ENCODE assay signal across 8 mouse cellular contexts in the genomic region with DNA sequence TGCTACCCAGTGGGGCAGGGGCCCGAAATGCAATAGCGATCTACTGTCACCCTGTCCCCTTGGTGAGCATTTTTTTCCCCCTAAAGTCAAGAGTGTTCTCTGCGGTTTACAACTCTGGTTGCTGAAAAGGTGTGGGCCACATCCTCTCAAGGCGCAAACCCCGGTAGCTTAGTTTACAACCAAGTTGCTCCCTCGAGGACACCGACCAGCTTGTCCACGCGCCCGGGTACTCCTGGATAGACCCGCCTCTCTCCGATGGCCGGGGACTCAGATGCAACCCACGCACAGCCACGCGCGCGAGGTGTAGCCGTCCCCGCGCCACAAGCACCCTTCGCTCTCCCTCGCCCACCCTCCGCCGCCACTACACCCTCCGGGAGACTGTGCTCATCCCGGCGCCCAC. TPM values are rescaled to one million over a fixed set of nuclear protein-coding genes. Genes with fewer than 3 reads are reported as not detected.
A peak's percentile ranks its signal among the peaks of the same experiment; 100 is the strongest.
DNase-seq lines count a peak whose midpoint lies in the region; ATAC-seq and TF ChIP-seq lines count a peak whose summit lies in the region.

No protein-coding gene starts in this region.

- no peak for TF ChIP-seq CTCF in cerebellum, adult 2 months (IDR thresholded peaks at IDR 0.05; ENCODE audit: borderline replicate concordance, insufficient read depth, low read depth, low read length)
- TF ChIP-seq CTCF in thymus, adult 2 months (IDR thresholded peaks at IDR 0.05; ENCODE audit: borderline replicate concordance, control insufficient read depth, extremely low read depth, insufficient read depth, low read length, poor library complexity), result no peak

- TF ChIP-seq POLR2A in cerebellum, adult 2 months (IDR thresholded peaks at IDR 0.05; ENCODE audit: borderline replicate concordance, insufficient read depth, low read length), result no peak
- no peak for TF ChIP-seq POLR2A in thymus, adult 2 months (IDR thresholded peaks at IDR 0.05; ENCODE audit: control insufficient read depth, extremely low read depth, insufficient read depth, low read length, poor library complexity)

- WGBS in cerebellum, adult 2 months, result 2% methylated on average over 26 of the region's 28 CpGs
- under 1% methylated on average over 28 of the region's 28 CpGs for WGBS in thymus, adult 2 months
- WGBS in limb, embryonic 13.5 days, result 1% methylated on average over 28 of the region's 28 CpGs

- ATAC-seq in limb, embryonic 13.5 days (ENCODE audit: low FRiP score, low read depth), result no peak

- H3K9me3 ChIP-seq in limb, embryonic 13.5 days, result no peaks in the 10 kb centered on the region

- peak overlapping the region; percentile 88 for H3K4me2 ChIP-seq in limb, embryonic 13.5 days (replicated peaks)

- H3K9ac ChIP-seq in limb, embryonic 13.5 days, result peak overlapping the region; percentile 77

- peaks cover 10% of the 10 kb centered on the region for H3K4me1 ChIP-seq in cerebellum, adult 2 months (ENCODE audit: control insufficient read depth, insufficient read depth, low read length)
- peaks cover 27% of the 10 kb centered on the region for H3K4me1 ChIP-seq in thymus, adult 2 months (replicated peaks; ENCODE audit: control insufficient read depth, insufficient read depth, low read length)
- H3K4me1 ChIP-seq in limb, embryonic 13.5 days, result peaks cover 16% of the 10 kb centered on the region

- no peak overlapping the region for H3K27ac ChIP-seq in cerebellum, adult 2 months (ENCODE audit: insufficient read depth, low read length)
- peak overlapping the region; percentile 36 for H3K27ac ChIP-seq in thymus, adult 2 months (ENCODE audit: control insufficient read depth, insufficient read depth, low read length)
- H3K27ac ChIP-seq in limb, embryonic 13.5 days, result no peak overlapping the region

- peak overlapping the region; percentile 57 for H3K4me3 ChIP-seq in cerebellum, adult 2 months (replicated peaks; ENCODE audit: insufficient read depth, low read depth, low read length)
- H3K4me3 ChIP-seq in thymus, adult 2 months (ENCODE audit: control insufficient read depth, insufficient read depth, low read length), result peak overlapping the region; percentile 74
- H3K4me3 ChIP-seq in limb, embryonic 13.5 days, result peak overlapping the region; percentile 67

- H3K27me3 ChIP-seq in cerebellum, adult 2 months (ENCODE audit: control insufficient read depth, insufficient read depth, low read length), result no peaks in the 10 kb centered on the region
- no peaks in the 10 kb centered on the region for H3K27me3 ChIP-seq in thymus, adult 2 months (ENCODE audit: control insufficient read depth, insufficient read depth, low read length)
- H3K27me3 ChIP-seq in limb, embryonic 13.5 days, result 0 out of 2 replicates have a peak, but pooled peaks cover 3% of the 10 kb centered on the region

- DNase-seq in cerebellum, adult 2 months, result no peak
- no peak for DNase-seq in cerebellum, postnatal 25 days
- peak; percentile 59 for DNase-seq in thymus, adult 2 months
- no peak for DNase-seq in thymus, adult 18-20 months
- peak; percentile 73 for DNase-seq in naive thymus-derived CD4-positive, alpha-beta T cell, adult 2 months (ENCODE audit: low read depth)
- no peak for DNase-seq in testis, postnatal 14 days (ENCODE audit: low spot score)
- DNase-seq in left cerebral cortex, adult 18-20 months (ENCODE audit: low spot score in 2 of 2), result no peak

- no peaks in the 10 kb centered on the region for H3K36me3 ChIP-seq in thymus, adult 2 months (ENCODE audit: control insufficient read depth, insufficient read depth, low read length)
- H3K36me3 ChIP-seq in limb, embryonic 13.5 days, result no peaks in the 10 kb centered on the region

RNA-seq across cellular contexts. Expression of a gene that starts 0.4 kb away (rescaled TPM):
- polyA plus RNA-seq in cerebellum, adult 2 months (2012; rRNA removed), result 5.4 and 6.5 TPM in 2 replicates
- 29.6 and 32.1 TPM in 2 replicates for polyA plus RNA-seq in thymus, adult 2 months (2012; rRNA removed)
- polyA plus RNA-seq in limb, embryonic 13.5 days (2015; fragmentation: Nextera tagmentation; extraction: Ambion mirVana), result 14.8 and 17.2 TPM in 2 replicates
- total RNA-seq in left cerebral cortex, adult 18-20 months (2021), result 10 to 100 TPM; 25.1 to 27.8 TPM

RNA-seq across cellular contexts. Expression of a gene that starts 50.5 kb away (rescaled TPM):
- 26.0 and 26.6 TPM in 2 replicates for polyA plus RNA-seq in cerebellum, adult 2 months (2012; rRNA removed)
- polyA plus RNA-seq in thymus, adult 2 months (2012; rRNA removed), result 43.0 and 43.1 TPM in 2 replicates
- 28.7 and 28.9 TPM in 2 replicates for polyA plus RNA-seq in limb, embryonic 13.5 days (2015; fragmentation: Nextera tagmentation; extraction: Ambion mirVana)
- total RNA-seq in left cerebral cortex, adult 18-20 months (2021), result 10 to 100 TPM; 19.7 to 21.5 TPM

Comparison
In these comparisons a context has a peak if more than half of its experiments do, and no peak if none do; other contexts are left out.
1. DNase-seq: peak in thymus, adult 2 months (single experiment) and naive thymus-derived CD4-positive, alpha-beta T cell, adult 2 months (single experiment); none in cerebellum, adult 2 months (0 of 2), cerebellum, postnatal 25 days (0 of 2), thymus, adult 18-20 months (0 of 2), testis, postnatal 14 days (single experiment) and left cerebral cortex, adult 18-20 months (0 of 2).
2. Peak in every context shown above with its lines, with median percentiles within 50 percentile points of each other: H3K4me3 ChIP-seq.